Mouse (Mus musculus) heart, adult 2 months (tissue): ENCODE data around the gene Zfp664.

Experiments
- CTCF ChIP-seq: fragments of 200-600 bp; IDR thresholded peaks from 2 replicates; pipeline ENCODE4 v1.8.1; 2022; ENCODE audit warnings: antibody characterized with exemption, mild to moderate bottlenecking, moderate library complexity
- EP300 ChIP-seq: fragments of 200-500 bp; IDR thresholded peaks from 2 replicates; pipeline ENCODE4 v1.6.1; 2011; ENCODE audit warnings: low read depth, low read length, control low read depth; ENCODE audit not compliant: insufficient read depth
- POLR2A ChIP-seq: fragments of 200-500 bp; IDR thresholded peaks from 2 replicates; pipeline ENCODE4 v1.6.1; 2011; ENCODE audit warnings: mild to moderate bottlenecking, low read depth, low read length, control low read depth; ENCODE audit not compliant: insufficient read depth

- TF ChIP-seq EP300 (no peak), CTCF (no peak), POLR2A (no peak)
Measured at GRCm38 (mm10) chr5:124843386-124843785, 19.1 kb upstream of the Zfp664 start.
